Mouse (Mus musculus): ENCODE measurements around the gene Ranbp17.

- TF ChIP-seq GATA1 (IDR thresholded peaks at IDR 0.05; ENCODE audit: low read length) = no peak
- no peak for TF ChIP-seq TAL1 (IDR thresholded peaks at IDR 0.05; ENCODE audit: low read length)
Observed at GRCm38 (mm10) chr11:33198351-33199116, 315.0 kb downstream of the Ranbp17 start.
